Mouse (Mus musculus) heart, adult 2 months (tissue): ENCODE measurements at regions not wholly inside any gene's neighbourhood (a gene's known extent, or its start where the extent isn't known, plus 50 kb on each side); places are given as distances from the start of the nearest gene placed in this dataset.

Source experiments
- DNase-seq, 2 experiments: peaks; one replicate each; pipeline ENCODE4 v3.0.0; 2021
- H3K27ac ChIP-seq: fragments of 200-600 bp; 2 replicates; pipeline ENCODE4 v1.8.1; 2022
- H3K27me3 ChIP-seq: fragments of 200-500 bp; 2 replicates; pipeline ENCODE4 v1.6.1; 2012; ENCODE audit warnings: mild to moderate bottlenecking, low read length, inconsistent platforms, mixed read lengths; ENCODE audit not compliant: control insufficient read depth, insufficient read depth
- H3K36me3 ChIP-seq: fragments of 200-500 bp; 2 replicates; pipeline ENCODE4 v1.6.1; 2012; ENCODE audit warnings: low read length, inconsistent platforms; ENCODE audit not compliant: control insufficient read depth, insufficient read depth
- H3K4me1 ChIP-seq: fragments of 200-500 bp; 2 replicates; pipeline ENCODE4 v1.6.1; 2011; ENCODE audit warnings: low read length; ENCODE audit not compliant: control insufficient read depth, insufficient read depth
- H3K4me3 ChIP-seq: fragments of 200-600 bp; 2 replicates; pipeline ENCODE4 v1.8.1; 2022
- H3K79me2 ChIP-seq: fragments of 200-500 bp; replicated peaks from 2 replicates; pipeline ENCODE4 v1.6.1; 2012; ENCODE audit warnings: mild to moderate bottlenecking, inconsistent platforms, low read length, moderate library complexity, mixed read lengths; ENCODE audit not compliant: control insufficient read depth, insufficient read depth
- H3K9ac ChIP-seq: fragments of 200-500 bp; 2 replicates; pipeline ENCODE4 v1.6.1; 2012; ENCODE audit warnings: low read depth, mild to moderate bottlenecking, control low read depth, inconsistent platforms, low read length, mixed read lengths
- CTCF ChIP-seq: fragments of 200-600 bp; IDR thresholded peaks from 2 replicates; pipeline ENCODE4 v1.8.1; 2022; ENCODE audit warnings: antibody characterized with exemption, mild to moderate bottlenecking, moderate library complexity
- EP300 ChIP-seq: fragments of 200-500 bp; IDR thresholded peaks from 2 replicates; pipeline ENCODE4 v1.6.1; 2011; ENCODE audit warnings: low read depth, low read length, control low read depth; ENCODE audit not compliant: insufficient read depth
- POLR2A ChIP-seq: fragments of 200-500 bp; IDR thresholded peaks from 2 replicates; pipeline ENCODE4 v1.6.1; 2011; ENCODE audit warnings: mild to moderate bottlenecking, low read depth, low read length, control low read depth; ENCODE audit not compliant: insufficient read depth
- WGBS: fragments of 180-500 bp; shearing (Covaris S2); methylation state at CpG from one replicate; pipeline ENCODE4 v1.1.7; 2018; 5-methylcytosine and 5-hydroxymethylcytosine counted together
- intact Hi-C: fragments of 180-260 bp; cut with DNase I; formaldehyde crosslinking; loops from one replicate; pipeline ENCODE4 v1.15.1; 2025

DNA sequence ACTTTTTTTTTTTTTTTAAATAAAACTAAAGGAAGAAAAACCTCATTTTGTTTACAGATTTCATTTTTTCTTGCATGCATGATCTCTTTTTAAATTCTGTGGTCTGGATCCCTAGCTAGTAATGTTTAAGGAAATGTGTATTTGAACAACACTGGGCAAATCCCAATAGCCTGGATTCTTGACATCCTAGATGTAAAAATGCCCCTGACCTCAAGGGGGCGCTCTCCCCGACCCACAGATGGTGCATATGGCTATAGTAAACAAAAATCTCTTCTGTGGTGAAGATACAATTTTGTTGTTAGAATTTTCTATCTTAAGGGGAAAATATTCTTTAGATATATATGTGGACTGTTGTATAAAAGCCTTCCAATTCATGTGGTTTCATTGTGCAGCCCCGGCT is 67.1 kb upstream of the Trpm3 start:
- 35% methylated on average over 3 of the region's 3 CpGs for WGBS
- Histone ChIP-seq H3K4me3 (no peak overlapping the region), H3K27me3 (no peaks in the 10 kb centered on the region), H3K79me2 (no peaks in the 10 kb centered on the region), H3K9ac (no peak overlapping the region), H3K27ac (no peak overlapping the region), H3K36me3 (no peaks in the 10 kb centered on the region), H3K4me1 (no peaks in the 10 kb centered on the region)
- intact Hi-C loops = no loop called here
- no peak for DNase-seq
- TF ChIP-seq POLR2A (no peak), CTCF (peak; percentile 26), EP300 (no peak)

DNA sequence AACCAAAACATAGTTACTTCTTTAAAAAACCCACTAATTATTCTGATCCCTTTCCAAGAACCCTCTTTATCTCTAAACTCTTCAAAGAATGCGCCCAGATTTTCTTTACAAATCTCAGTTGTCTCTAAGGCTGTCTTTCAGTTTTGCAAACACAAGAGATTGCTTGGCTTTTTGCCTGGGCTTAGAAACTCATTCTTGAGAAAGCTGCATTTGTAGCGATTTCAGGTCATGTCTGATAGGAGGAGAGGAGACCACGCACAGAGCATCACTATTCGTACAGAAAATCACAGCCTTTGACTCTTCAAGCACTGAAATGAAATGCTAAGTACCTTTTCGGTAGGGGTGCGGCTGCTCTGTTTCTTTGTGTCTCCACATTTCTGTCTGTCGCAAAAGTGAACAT is 64.8 kb upstream of the Trpm3 start:
- DNase-seq = no peak
- intact Hi-C loops = no loop called here
- H3K4me3 ChIP-seq = no peak overlapping the region
- no peak overlapping the region for H3K9ac ChIP-seq
- no peaks in the 10 kb centered on the region for H3K4me1 ChIP-seq
- WGBS = 62% methylated on average over 7 of the region's 7 CpGs
- H3K79me2 ChIP-seq = no peaks in the 10 kb centered on the region
- H3K27me3 ChIP-seq = no peaks in the 10 kb centered on the region
- no peaks in the 10 kb centered on the region for H3K36me3 ChIP-seq
- no peak overlapping the region for H3K27ac ChIP-seq
- TF ChIP-seq EP300 = no peak
- TF ChIP-seq POLR2A = no peak

DNA sequence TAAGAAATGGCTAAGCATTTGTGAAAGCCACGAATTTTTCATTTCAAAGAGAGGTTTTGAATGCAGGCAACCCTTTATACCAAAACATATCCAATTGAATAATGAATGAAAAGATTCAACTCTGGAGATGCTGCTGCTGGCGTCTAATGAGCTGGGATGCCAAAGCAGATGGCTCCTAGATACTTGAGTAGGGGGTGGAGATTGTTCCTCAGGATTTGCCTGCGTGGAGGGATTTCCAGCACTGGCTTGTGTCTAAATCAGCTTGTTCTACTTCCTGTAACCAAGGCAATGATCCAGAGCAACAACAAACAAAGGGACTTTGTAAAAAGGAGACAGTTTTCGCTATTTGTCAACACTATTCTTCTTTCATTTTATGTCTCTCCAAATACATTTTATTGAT is 57.4 kb upstream of the Trpm3 start:
- Histone ChIP-seq H3K27ac (no peak overlapping the region), H3K27me3 (no peaks in the 10 kb centered on the region), H3K36me3 (no peaks in the 10 kb centered on the region), H3K79me2 (no peaks in the 10 kb centered on the region), H3K4me1 (no peaks in the 10 kb centered on the region), H3K9ac (no peak overlapping the region), H3K4me3 (no peak overlapping the region)
- 39% methylated on average over 4 of the region's 4 CpGs for WGBS
- no peak for DNase-seq
- TF ChIP-seq EP300 (no peak), POLR2A (no peak), CTCF (no peak)
- intact Hi-C loops = no loop called here
